Mouse (Mus musculus): Measurements from ENCODE around the gene Ier5l. TPM values are rescaled to one million over a fixed set of nuclear protein-coding genes. Genes with fewer than 3 reads are reported as not detected.

Gene Ier5l
- polyA plus RNA-seq (2015; fragmentation: Nextera tagmentation; extraction: Ambion mirVana) = 2.7 and 2.9 TPM in 2 replicates

GRCm38 (mm10) chr2:30474039-30474438 is at the start of gene Ier5l:
TSS of gene Ier5l (minus strand) at chr2:30474219.
- Histone ChIP-seq H3K9me3 (no peaks in the 10 kb centered on the region), H3K9ac (peak within 1 kb of the TSS; percentile 95), H3K27ac (replicated peaks) (peak within 1 kb of the TSS; percentile 91), H3K4me2 (peak within 1 kb of the TSS; percentile 98), H3K27me3 (no peaks in the 10 kb centered on the region), H3K4me3 (peak within 1 kb of the TSS; percentile 79), H3K4me1 (replicated peaks) (peaks cover 34% of the 10 kb centered on the region), H3K36me3 (no peaks in the 10 kb centered on the region)
- WGBS = under 1% methylated on average over 37 of the region's 37 CpGs
- peak; percentile 90 for ATAC-seq (ENCODE audit: low FRiP score, low read depth)

DNA sequence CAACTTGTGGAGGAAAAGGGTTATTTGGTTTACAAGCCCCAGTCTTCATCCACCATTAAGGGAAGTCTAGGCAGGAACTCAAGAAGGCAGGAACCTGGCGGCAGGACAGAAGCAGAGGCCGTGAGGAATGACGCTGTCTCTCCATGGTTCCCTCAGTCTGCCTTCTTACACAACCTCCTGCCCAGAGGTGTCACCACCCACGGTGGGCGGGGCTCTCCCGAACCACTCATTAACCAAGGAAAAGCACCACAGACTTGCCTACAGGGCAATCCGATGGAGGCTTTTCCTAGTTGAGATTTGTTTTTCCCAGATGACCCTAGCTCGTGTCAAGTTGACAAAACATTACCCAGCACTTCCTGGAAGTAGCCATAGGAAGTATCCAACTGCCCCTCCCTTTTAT is 49.7 kb upstream of the Ier5l start:
- ATAC-seq (ENCODE audit: low FRiP score, low read depth) = no peak
- Histone ChIP-seq H3K4me3 (no peak overlapping the region), H3K36me3 (no peaks in the 10 kb centered on the region), H3K9me3 (no peaks in the 10 kb centered on the region), H3K4me1 (replicated peaks) (no peaks in the 10 kb centered on the region), H3K27ac (replicated peaks) (no peak overlapping the region), H3K27me3 (no peaks in the 10 kb centered on the region), H3K9ac (no peak overlapping the region), H3K4me2 (no peak overlapping the region)
- WGBS = 70% methylated on average over 8 of the region's 8 CpGs

- 67% methylated on average over 16 of the region's 16 CpGs for WGBS
These were observed 36.8 kb upstream of the Ier5l start for GRCm38 (mm10) chr2:30510711-30511380.

DNA sequence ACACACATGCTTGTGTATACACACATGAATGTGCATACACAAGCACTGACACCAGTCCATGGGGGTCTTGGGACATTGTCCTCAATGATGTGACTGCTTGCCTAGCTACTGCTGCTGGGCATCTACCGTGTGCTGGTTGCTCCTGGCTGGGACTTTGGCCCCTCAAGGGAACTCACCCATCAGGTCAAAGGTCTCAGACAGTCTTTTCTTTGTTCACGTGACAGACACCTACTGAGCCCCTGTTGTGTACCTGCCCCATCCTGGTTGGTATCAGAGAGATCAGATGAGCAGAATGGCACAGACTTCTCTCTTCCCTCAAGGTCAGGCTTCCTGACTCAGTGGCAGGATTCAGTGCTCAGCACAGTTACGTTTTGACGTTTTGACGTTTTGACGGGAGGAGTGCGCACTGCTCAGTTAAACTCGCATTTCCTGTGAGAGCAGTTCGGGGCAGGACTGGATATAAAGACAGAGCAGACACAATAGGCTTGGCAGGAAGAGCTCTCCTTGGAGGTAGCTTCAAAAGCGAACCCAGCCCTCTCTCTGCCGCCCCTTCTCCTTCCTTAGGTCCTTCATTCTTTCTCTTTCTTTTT is 33.2 kb upstream of the Ier5l start:
- no peak overlapping the region for H3K4me2 ChIP-seq
- WGBS = 66% methylated on average over 11 of the region's 11 CpGs
- no peaks in the 10 kb centered on the region for H3K9me3 ChIP-seq
- peaks cover 8% of the 10 kb centered on the region; the same call in 1 of the 2 replicates for H3K4me1 ChIP-seq (replicated peaks)
- H3K36me3 ChIP-seq = no peaks in the 10 kb centered on the region
- ATAC-seq (ENCODE audit: low FRiP score, low read depth) = no peak
- no peaks in the 10 kb centered on the region for H3K27me3 ChIP-seq
- no peak overlapping the region for H3K9ac ChIP-seq
- no peak overlapping the region for H3K4me3 ChIP-seq
- no peak overlapping the region for H3K27ac ChIP-seq (replicated peaks)

More at GRCm38 (mm10) chr2:30510711-30511380, 36.8 kb upstream of the Ier5l start:
- Histone ChIP-seq H3K9me3 (no peaks in the 10 kb centered on the region), H3K27me3 (no peaks in the 10 kb centered on the region), H3K27ac (replicated peaks) (no peak overlapping the region), H3K36me3 (no peaks in the 10 kb centered on the region), H3K4me2 (no peak overlapping the region), H3K4me1 (replicated peaks) (0 out of 2 replicates have a peak, but pooled peaks cover 4% of the 10 kb centered on the region), H3K4me3 (no peak overlapping the region), H3K9ac (no peak overlapping the region)
- peak; percentile 50 for ATAC-seq (ENCODE audit: low FRiP score, low read depth)

DNA sequence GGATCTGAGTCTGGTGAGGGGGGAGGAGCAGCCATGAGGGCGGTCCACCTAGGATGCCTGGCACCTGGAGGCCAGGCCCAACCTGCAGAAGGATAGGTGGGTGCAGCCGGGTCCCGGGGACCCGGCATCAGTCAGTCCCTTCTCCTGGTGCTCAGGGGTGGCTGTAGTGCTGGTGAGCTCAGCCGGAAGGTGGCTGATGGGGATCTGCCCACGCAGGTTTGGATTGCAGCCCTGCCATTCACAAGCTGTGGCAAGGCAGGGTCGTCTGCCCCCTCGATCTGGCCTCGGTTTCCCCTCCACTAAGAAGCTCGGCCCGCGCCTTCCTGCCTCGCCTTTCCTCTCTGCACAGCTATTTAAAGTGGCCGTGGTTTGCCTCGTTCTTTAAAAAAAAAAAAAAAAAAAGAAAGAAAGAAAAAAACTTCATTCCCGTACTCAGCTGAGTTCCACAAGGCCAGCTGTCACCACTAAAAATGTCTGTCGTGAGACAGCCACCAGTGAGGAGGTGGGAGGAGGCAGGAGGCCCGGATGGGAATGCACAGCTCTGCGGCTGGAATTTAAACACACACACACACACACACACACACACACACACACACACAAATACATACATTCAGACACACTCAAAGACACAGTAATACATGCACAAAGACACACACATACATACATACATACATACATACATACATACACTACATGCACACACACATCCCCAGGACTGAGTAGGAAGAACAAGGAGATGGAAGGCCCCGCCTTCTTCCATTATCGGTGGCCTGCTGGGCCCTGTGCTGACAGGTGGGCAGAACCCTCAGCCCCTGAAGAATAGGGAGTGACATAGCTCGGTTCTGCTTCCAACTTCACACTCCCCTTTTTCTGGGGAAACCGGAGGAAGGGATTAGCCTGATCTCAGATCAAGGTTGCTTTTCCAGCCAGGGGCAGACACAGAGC is 29.9 kb upstream of the Ier5l start:
- no peak for ATAC-seq (ENCODE audit: low FRiP score, low read depth)
- Histone ChIP-seq H3K9ac (no peak overlapping the region), H3K9me3 (no peaks in the 10 kb centered on the region), H3K4me1 (replicated peaks) (peaks cover 4% of the 10 kb centered on the region; the same call in 1 of the 2 replicates), H3K4me2 (no peak overlapping the region), H3K36me3 (no peaks in the 10 kb centered on the region), H3K27ac (replicated peaks) (peak overlapping the region; percentile 22), H3K27me3 (no peaks in the 10 kb centered on the region), H3K4me3 (no peak overlapping the region)
- WGBS = 44% methylated on average over 23 of the region's 23 CpGs

- no peak for ATAC-seq (ENCODE audit: low FRiP score, low read depth)
- no peaks in the 10 kb centered on the region for H3K36me3 ChIP-seq
- H3K9ac ChIP-seq = no peak overlapping the region
- no peak overlapping the region for H3K4me2 ChIP-seq
- H3K4me3 ChIP-seq = no peak overlapping the region
- H3K27me3 ChIP-seq = no peaks in the 10 kb centered on the region
- no peaks in the 10 kb centered on the region for H3K9me3 ChIP-seq
- no peak overlapping the region for H3K27ac ChIP-seq (replicated peaks)
- 82% methylated on average over 7 of the region's 7 CpGs for WGBS
- peaks cover 4% of the 10 kb centered on the region; the same call in 1 of the 2 replicates for H3K4me1 ChIP-seq (replicated peaks)
These were observed 27.7 kb upstream of the Ier5l start for GRCm38 (mm10) chr2:30501701-30502100.

DNA sequence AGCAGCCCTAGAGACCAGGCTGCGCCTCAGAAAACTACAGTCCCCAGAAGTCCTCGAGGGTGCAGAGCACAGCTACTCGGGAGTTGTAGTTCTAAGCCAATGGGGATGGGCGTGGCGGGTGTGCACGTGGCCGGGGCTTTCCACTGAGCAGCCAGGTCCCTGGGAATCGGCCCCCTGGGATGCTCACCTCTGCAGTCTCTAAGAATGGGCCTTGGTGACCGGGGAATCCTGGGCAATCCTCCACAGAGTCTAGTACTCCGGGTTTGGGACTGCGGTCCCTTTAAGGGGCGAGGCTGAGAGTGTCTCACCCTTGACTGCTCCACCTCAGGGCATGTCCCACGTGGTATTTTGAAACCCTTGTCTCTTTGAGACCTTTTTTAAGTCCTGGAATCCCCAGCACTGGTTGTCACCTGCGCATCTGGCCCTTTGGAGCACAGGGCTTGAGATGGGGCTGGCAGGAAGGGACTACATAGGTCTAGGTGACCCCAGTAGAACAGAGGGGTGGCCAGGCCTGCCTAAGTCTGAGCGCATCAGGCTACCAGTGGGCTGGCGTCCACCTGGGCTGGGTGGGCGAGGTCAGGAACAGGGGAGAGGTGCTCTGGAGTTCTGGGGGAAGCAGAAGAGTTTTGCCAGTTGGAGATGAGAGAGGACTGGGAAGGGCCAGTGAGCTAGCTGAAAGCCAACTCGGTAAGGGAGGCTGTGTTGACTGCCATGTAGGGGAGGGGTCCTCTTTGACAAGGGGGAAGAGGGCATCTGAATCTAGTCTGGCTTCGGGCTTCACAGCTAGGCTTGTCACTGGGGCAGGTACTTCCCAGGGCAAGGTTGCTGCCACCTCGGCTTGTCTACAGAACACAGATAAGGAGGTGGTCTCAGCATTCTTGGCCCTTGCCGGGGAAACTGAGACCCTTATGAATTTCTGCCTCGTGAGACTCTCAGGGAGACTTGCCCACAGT is 22.2 kb upstream of the Ier5l start:
- peak; percentile 96 for ATAC-seq (ENCODE audit: low FRiP score, low read depth)
- Histone ChIP-seq H3K27ac (replicated peaks) (peak overlapping the region; percentile 61), H3K36me3 (no peaks in the 10 kb centered on the region), H3K4me2 (peak overlapping the region; percentile 74), H3K27me3 (no peaks in the 10 kb centered on the region), H3K4me1 (replicated peaks) (peaks cover 9% of the 10 kb centered on the region), H3K9me3 (no peaks in the 10 kb centered on the region), H3K9ac (peak overlapping the region; percentile 40; the same call in 1 of the 2 replicates), H3K4me3 (peak overlapping the region; percentile 36)
- WGBS = 28% methylated on average over 22 of the region's 22 CpGs

DNA sequence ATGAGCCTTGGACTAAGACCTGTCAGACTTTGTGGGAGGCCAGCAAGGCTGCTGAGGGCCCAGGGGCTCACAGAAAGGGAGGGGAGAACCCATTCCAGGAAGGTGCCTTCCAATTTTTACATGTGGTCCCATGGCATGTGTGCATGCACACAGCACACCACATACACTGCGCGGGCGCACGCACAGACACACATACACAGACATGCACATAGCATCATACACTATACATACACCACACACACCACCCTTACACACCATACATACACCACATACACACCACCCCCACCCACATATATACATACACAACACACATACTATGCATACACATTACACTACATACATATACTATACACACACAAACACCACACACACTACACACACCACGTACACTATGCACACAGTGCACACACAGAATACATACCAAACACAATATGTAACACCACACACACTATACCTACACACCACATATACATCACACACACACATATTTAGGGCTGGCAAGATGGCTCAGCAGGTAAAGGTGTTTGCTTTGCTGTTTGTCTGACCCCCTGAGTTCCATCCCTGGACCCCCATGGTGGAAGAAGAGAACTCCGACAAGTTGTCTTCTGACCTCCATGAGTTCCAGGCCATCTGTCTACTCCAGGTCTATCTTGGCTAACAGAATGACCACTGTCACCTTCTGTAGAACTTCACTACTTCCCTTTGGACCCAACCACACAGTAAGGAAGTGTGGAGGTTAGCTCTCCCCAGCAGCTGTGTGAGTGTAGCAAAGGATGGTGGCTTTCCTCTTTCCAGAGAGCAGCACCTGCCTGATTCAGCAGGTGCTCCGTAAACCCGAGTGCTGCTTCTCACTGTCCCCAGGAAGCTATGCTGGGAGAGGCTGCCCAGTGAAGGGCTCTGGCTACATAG is 21.2 kb upstream of the Ier5l start:
- Histone ChIP-seq H3K4me3 (peak overlapping the region; percentile 36; the same call in 1 of the 2 replicates), H3K27ac (replicated peaks) (no peak overlapping the region), H3K27me3 (no peaks in the 10 kb centered on the region), H3K9ac (0 out of 2 replicates have a peak overlapping the region, but pooled peaks have one; percentile 40), H3K9me3 (no peaks in the 10 kb centered on the region), H3K36me3 (no peaks in the 10 kb centered on the region), H3K4me1 (replicated peaks) (peaks cover 9% of the 10 kb centered on the region), H3K4me2 (peak overlapping the region; percentile 74)
- 80% methylated on average over 8 of the region's 8 CpGs for WGBS
- peak; percentile 59; the same call in 1 of the 2 replicates for ATAC-seq (ENCODE audit: low FRiP score, low read depth)

DNA sequence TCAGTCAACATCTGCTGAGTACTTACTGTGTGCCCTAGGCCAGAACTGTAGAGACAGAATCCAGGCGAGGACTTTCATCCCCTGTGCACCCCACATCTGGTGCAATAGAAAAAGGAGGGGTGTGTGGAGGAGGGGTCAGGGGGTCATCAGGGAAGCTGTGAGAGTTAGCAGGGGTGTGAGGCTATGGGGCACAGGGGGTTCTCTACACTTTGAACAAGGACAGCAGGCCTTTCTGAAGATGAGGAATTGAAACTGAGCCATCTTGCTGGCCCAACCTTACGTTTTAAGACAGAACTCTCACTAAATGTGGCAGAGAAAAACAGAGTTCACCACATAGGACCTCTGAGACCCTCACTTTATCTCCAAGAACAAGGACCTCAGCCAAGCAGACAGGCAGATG is 16.4 kb upstream of the Ier5l start:
- no peak overlapping the region for H3K4me3 ChIP-seq
- H3K36me3 ChIP-seq = no peaks in the 10 kb centered on the region
- ATAC-seq (ENCODE audit: low FRiP score, low read depth) = no peak
- no peak overlapping the region for H3K9ac ChIP-seq
- no peak overlapping the region for H3K4me2 ChIP-seq
- H3K27ac ChIP-seq (replicated peaks) = no peak overlapping the region
- H3K27me3 ChIP-seq = no peaks in the 10 kb centered on the region
- 68% methylated on average over 2 of the region's 2 CpGs for WGBS
- no peaks in the 10 kb centered on the region for H3K4me1 ChIP-seq (replicated peaks)
- H3K9me3 ChIP-seq = no peaks in the 10 kb centered on the region

GRCm38 (mm10) chr2:30487597-30487996 is 13.6 kb upstream of the Ier5l start:
- Histone ChIP-seq H3K9ac (no peak overlapping the region), H3K4me3 (no peak overlapping the region), H3K27me3 (no peaks in the 10 kb centered on the region), H3K9me3 (no peaks in the 10 kb centered on the region), H3K4me2 (no peak overlapping the region), H3K4me1 (replicated peaks) (no peaks in the 10 kb centered on the region), H3K36me3 (no peaks in the 10 kb centered on the region), H3K27ac (replicated peaks) (no peak overlapping the region)
- no peak for ATAC-seq (ENCODE audit: low FRiP score, low read depth)
- 43% methylated on average over 7 of the region's 7 CpGs for WGBS

Measured in hindbrain, embryonic 15.5 days (tissue).